Mouse (Mus musculus): ENCODE data around the gene Bbip1. TPM values are rescaled to one million over a fixed set of nuclear protein-coding genes. Genes with fewer than 3 reads are reported as not detected.

Gene Bbip1
- polyA plus RNA-seq (2015; fragmentation: Nextera tagmentation; extraction: Ambion mirVana): 60.2 and 63.5 TPM in 2 replicates

GRCm38 (mm10) chr19:53943802-53944785 is at the start of gene Bbip1, which contains the start of gene Shoc2:
TSS of gene Bbip1 (minus strand) at chr19:53944627.
TSS of gene Shoc2 (plus strand) at chr19:53944306.

GRCm38 (mm10) chr19:53892061-53892460 is 52.4 kb downstream of the Bbip1 start, which contains the start of gene Pdcd4:
TSS of gene Pdcd4 (plus strand) at chr19:53892231.

Other genes starting within 250 kb of the Bbip1 start
- gene Pdcd4, start 52.4 kb downstream of the Bbip1 start, polyA plus RNA-seq (2015; fragmentation: Nextera tagmentation; extraction: Ambion mirVana): 83.1 and 89.6 TPM in 2 replicates
- 21.3 and 23.2 TPM in 2 replicates for gene Shoc2, start 321 bp downstream of the Bbip1 start, polyA plus RNA-seq (2015; fragmentation: Nextera tagmentation; extraction: Ambion mirVana)
- gene Adra2a, start 99.5 kb upstream of the Bbip1 start, polyA plus RNA-seq (2015; fragmentation: Nextera tagmentation; extraction: Ambion mirVana): 0.06 and 0.08 TPM in 2 replicates